Mouse (Mus musculus) embryo, embryonic 11 days (tissue): Measurements from ENCODE around the gene Zcchc7.

Experiments used
- DNase-seq: peaks from one replicate; pipeline ENCODE4 v3.0.0-alpha.2; 2015

Zcchc7 gene

DNA sequence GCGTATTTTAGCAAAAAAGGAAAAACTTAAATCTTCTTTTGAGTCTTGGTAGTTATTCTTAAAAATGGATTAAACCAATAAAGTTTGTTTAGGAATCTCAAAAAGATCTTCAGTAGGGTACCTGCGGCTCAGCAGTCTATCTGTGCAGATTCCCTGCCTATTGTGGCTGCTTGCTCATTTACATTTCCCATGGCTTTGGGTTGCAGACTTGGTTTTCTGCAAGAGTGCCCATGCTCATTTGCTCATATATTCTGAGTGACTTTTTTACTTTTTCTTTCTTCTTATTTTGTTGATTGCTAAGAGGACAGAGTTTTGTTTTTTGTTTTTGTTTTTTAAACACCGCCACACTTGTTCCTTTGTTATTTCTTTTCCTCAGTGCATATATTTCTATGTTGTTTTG, 19.2 kb downstream of the Zcchc7 start:
- DNase-seq: no peak

DNA sequence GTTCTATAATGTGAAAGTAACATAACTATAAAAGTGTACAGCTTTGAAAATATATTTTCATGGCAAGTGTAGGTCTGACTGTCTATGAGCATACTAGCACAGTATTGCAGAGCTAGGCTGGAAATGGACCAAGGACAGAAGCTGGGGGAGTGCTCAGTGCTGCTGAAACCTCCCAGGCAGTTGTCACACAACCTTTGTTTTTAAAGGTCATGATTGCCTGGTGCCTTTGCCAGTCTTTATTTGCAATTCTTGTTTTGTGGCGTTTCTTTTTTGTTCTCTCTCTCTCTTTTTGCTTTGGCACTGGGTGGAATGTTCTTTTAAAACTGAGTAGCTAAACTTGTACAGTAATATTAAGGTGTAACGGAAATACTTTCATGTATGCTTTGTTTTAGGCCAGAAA, 21.0 kb downstream of the Zcchc7 start:
- peak; percentile 13 for DNase-seq

DNA sequence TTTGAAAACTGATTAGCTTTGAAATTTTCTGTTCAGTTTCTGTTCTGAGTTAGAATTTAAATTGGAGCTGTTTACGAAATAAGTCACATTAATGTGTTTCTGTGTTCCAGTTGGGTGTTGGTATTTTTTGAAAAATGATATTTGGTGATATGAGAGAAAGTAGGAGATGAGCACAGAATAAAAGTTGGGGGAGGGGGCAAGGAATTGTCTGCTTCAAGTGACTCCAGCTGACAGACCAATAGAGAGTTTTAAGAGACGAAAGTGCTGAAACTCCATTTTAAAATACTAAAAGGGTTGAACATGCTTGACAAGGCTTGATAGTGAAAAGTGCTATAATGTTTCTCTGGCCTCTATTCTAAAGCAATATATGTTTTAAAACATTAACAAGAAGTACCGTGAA, 21.4 kb downstream of the Zcchc7 start:
- DNase-seq: no peak

DNA sequence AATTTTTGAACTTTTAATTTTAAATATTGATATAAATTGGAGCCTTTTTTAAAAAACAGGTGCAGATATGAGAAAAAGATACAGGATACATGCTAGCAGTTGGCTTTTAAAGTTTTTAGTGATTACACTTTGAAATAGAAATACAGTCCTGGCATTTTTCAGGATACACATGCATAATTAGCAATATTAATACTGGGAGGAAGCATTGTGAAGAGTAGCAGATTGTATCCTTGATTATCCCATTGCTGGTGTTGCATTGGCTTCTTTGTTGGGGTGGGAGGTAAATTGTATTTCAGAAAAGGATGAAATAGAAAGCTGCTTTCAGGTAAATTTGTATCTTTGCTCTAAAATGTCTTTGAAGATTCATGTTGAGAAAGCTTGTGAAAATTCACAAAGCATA, 22.0 kb downstream of the Zcchc7 start:
- DNase-seq: no peak

DNA sequence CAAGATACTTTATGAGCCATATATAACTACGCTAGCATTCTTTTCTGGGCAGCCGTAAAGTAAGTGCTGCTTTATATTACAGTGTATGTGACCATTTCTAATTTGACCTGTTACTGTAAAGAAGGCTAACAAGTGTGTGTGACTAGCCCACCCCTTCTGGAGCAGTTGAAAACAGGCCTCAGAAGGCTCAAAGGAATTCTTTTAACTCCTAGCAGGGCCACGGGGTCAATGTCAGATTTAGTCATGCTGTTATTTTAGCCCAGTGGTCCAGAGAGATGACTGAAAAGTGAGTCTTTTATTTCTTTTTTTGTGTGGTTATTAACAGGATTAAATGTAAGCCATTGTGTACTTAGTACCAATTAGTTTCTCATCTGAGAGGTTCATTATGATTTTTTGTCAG, 22.6 kb downstream of the Zcchc7 start:
- peak; percentile 70 for DNase-seq

DNA sequence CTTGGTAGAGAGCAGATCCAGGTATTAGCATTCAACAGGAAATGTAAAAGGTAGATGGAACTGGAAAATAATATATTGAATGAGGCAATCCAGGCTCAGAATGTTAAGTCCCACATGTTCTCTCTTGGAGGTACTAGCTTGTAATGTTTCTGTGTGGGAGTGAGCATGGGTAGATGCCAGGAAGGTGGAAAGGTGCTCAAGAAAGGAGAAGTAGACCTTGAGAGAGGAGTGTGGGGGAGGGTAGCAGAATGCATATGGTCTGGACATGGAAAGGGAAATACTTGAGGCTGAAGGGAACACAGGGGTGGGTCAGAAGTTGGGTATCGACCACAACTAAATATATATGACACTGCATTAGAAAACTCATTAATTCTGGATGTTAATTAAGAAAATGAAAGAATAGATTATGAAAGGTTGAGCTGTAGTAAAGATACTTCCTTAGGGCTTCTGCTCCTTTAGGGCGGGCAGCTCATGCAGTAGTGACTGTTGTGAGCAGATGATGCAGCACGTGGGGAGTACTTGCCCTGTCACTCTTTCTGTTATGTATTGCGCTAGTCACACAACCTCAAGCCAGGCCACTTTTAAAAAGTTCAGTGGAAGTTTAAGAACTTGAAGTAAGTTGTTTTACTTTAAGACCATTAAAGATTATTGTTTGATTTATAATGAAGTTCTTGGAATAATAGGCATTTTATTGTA, 24.9 kb downstream of the Zcchc7 start:
- no peak for DNase-seq

DNA sequence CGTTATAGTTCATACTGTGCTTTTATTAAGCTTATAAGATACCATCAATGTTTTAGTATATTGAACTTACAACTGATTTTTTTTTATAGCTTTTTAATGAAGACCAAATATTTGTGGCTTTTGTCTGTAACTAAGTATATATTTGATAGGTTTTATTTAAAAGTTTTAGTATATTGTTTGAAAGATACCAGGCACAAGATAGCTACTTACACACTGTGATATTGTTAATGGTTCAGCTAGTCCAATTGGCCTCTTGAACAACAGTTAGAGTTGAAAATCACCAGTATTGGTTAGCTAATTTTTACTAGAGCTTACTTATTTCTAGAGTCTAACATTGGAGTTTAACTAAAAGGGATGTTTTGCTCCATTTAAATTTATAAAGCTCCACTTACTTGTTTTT, 25.8 kb downstream of the Zcchc7 start:
- DNase-seq: no peak

DNA sequence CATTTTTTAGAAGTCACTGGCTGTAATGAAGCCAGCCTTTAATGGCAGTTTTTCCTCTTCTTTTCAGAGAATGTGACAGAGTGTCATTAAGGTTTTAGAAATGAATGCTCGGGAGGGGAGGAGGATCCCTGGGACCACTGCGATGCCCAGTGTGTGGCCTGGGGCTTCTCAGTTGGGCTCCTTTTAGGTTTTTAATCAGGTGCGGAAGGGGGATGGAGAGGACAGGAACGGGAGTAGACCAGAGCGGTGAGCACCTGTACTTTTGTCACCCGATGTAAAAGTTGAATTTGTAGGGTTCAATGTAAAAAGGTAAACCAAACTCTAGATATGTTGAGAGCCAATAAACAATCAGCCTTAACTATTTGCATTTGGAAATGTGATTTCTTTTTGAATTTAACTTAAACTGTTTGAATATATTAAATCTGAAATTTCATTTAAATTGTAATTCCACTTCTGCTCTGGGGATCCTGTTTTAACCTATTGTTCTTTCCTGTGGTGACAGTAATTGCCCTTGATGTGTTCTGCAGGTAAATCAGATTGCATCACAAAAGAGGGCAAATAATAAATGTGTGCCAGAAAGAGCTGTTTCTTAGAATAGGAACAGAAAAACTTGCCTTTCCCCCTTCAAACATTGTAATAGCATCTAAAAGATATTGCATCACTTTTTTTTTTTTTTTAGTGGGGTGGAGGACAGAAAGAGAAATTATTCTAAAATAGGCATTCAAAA, 28.1 kb downstream of the Zcchc7 start:
- DNase-seq: no peak

DNA sequence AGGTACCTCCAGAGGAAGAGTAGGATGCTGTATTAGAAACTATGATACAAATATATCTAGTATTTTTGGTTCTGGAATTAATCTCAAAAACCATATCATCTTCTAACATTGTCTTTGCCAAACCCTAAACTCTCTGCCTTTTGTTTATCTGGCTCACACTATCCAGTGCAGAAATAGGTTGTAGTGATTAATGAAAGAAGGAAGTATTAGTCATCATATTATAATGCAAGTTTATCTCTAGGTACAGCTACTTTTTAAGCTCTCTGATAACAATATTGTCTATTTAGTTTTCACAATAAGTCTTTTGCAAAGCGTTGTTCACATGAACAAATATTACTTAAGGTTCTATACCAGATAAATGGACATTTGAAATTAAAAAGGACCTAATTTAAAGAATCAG, 57.2 kb downstream of the Zcchc7 start:
- no peak for DNase-seq

DNA sequence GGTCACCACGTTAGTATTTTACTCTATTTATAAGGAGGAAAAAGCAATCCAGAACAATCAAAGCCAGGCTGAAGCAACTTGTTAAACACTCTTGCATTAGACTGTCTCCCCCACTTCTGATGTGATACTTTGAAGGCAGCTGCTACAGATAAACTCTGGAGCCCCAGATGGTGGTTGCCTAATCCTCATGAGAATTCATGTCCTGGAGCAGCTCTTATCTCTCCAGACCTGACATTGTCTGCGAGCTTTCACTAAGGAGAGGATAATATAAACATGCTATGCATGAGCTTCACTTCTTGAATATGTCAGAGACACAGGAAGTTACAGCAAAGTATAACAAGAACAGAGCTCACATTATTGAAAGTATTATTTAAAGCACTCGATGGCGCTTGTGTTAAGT, 58.1 kb downstream of the Zcchc7 start:
- DNase-seq: peak; percentile 27

GRCm38 (mm10) chr4:44816584-44816983, 60.9 kb downstream of the Zcchc7 start:
- DNase-seq: no peak

DNA sequence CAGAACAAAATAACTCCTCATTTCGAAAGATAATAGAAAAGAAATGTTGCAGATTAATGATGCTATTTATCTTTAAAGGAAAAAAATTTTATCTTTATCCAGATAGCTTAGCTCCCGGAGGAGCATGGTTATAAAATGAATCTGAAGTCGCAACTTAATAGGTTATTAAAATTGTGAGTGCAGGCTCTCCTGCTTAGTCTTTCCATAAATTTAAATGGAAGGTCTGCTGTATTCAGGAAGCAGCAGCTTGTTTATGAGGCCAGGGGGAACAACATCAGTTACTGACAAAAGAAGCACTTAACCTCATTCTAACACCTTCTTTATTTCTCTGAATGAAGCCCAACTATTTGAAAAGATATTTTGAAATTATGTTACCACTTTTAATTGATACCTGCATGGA, 74.9 kb downstream of the Zcchc7 start:
- DNase-seq: no peak

DNA sequence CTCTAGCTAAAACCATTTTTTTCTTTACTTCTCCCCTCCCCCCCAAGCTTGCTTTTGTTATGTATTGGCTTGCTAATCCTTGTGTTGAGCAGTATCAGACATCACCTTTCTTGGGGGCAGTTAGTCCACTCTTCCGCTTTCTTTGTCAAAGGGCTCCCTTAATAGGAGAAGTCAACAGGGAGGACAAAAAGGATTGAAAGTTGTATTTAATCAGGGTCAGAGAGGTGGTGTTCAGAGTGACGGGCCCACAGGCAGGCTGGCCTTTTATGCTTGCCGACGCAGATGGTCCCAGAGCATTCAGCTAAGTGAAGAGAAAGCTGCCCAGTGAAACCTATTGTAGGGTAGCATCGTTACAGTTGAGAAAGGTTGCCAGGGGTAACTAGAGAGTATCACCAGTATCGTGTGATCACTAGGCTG, 96.2 kb downstream of the Zcchc7 start:
- peak; percentile 85 for DNase-seq

DNA sequence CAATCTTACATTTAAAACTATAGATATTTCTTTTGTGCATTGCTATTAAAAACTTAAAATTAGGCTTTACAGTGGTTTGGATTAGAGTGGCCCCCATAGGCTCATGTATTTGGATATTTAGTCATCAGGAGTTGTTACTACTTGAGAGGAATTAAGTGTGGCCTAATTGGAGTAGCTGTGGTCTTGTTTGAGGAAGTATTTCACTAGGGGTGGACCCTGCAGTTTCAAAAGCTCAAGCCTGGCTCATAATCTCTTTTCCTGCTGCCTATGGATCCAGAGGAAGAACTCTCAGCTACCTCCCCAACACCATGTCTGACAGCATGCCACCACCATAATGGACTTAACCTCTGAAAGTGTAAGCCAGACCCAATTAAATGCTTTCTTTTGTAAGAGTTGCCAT, 115.9 kb downstream of the Zcchc7 start:
- DNase-seq: no peak

- no peak for DNase-seq
Observed at GRCm38 (mm10) chr4:44872048-44872447, 116.4 kb downstream of the Zcchc7 start.

DNA sequence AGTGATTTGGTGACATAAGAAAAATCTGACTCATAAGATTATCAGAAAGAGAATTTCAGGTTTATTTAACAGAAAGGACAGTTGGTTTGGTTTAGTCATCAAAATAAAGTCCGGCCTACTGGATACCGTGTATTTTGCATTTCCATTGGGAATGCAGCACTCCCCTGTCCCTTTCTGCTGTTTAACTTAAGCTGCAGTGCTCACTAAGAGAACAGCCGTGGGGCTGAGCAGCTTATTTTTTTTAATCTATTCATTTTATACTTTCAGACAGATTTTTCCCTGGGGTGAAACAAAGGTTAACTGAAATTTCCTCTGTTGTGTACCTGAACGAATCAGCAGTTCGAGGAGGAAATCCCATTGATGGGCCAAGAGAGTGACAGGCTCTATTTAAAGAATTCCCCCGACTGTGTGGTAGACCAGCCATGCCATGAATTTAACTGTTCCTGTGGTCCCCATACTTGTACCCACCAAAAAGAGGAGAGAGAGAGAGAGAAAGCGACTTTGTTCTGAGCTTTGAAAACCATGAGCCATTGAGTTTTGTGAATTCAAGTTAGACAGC, 124.5 kb downstream of the Zcchc7 start:
- DNase-seq: peak; percentile 34

GRCm38 (mm10) chr4:44886143-44886542, 130.5 kb downstream of the Zcchc7 start:
- DNase-seq: no peak

DNA sequence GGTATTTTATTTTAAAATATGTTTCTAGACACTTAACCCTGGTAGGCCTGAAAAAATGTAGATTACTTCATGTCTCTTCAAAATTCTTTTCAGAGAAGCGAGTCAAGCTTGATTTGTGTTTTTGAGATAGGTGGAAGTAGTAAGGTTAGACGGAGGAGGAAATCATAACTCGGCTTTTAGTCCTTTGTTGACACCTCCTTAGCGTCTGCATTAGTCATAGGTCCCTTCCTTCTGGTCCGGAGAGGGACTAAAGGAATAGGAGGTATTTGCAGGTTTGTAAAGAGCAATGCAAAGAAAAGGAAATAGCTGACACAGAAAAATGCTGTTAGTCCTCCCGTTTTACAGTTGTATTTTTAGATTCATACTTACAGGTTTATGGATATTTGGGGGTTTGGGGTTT, 135.7 kb downstream of the Zcchc7 start:
- DNase-seq: no peak

DNA sequence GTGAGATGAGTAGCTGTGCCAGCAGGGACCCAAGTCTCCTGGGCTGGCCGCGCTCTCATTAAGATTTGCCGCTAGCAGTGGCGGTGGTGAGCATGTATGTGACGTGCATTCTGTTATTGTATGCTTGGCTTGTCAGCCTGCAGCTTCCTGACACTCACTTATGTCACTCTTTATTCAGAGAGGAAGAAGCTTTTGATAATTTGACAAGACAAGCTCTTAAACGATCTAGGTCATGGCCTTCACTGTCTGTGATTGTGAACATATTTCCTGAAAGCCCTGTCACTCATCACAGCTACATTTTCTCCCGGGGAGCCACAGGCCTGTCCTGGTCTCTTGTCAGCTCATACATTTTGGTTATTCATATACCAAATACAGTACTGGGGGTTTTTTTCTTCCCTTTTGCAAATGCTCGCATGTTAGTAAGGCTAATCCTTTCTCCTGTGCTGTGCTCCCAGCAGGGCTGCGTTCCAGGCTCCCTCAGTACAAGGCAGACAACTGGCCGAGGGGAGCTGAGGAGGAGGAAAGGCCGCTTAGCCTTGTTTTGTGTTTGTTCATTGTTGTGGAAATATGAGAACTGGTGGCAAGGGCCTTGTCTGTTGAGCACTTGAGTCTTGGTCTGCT, 150.1 kb downstream of the Zcchc7 start:
- DNase-seq: peak; percentile 59

- no peak for DNase-seq
Observed at GRCm38 (mm10) chr4:44906399-44906798, 150.7 kb downstream of the Zcchc7 start.

GRCm38 (mm10) chr4:44910065-44910464, 154.4 kb downstream of the Zcchc7 start:
- peak; percentile 31 for DNase-seq

DNA sequence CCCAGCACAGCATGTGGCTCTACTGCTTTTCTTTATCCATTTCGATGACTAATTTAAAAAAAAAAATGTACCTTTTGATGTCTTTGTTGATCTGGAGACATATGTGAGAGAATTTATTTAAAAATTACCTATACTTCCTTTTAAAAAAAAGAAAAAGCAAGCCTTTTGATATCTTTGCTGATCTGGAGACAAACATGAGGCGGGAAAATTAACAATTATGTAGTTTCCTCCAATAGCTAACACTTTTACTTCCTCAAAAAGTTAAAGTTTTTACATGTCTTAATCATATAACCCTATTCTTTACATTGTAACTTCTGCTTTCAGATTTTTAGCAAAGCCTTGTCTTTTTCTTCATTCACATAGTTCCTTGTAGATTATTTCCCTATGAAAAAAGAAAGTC, 155.2 kb downstream of the Zcchc7 start:
- no peak for DNase-seq

DNA sequence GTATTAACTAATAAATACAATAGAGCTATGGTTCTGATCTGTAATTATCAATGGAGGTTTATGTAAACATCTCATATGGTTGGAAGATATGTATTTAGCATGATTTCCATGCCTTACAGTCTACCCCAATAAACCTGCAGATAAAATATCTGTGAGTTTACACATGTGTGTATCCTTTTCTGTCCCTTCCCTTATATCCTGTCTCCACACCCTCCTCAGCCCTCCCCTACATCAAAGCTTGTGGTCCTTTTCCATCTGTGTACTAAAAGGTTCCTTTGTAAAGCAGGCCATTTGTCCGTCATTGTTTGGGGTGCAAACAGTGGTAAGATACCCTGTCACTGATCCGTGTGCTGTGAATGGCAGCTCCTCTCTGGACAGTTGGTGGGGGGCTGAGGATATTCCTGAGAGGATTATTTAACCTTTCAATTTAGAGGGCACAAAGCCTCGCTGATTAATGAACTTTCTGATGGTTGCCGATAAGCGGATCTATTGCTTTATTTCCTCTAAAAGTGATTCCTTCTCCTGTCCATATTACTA, 161.7 kb downstream of the Zcchc7 start:
- DNase-seq: no peak

DNA sequence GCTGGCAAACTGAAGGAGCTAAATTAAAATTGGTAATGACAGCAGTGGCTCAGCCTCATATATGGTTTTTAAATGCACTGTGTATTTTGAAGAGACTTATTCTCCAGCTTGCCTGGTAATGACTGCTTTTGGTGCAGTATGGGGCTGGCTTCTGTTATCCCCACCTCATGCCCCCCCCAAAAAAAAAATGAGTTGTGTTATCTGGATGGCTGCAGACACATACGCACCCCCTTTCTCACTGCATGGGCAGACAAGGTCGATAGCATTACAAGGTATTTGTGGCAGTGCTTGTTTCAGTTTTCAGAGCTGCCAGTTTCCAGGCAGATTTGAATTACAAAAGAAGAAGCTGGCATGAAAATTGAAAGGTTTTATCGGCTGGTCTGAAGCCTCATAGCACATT, 162.2 kb downstream of the Zcchc7 start:
- DNase-seq: no peak
